Mouse (Mus musculus): ENCODE data around the gene Olfr594.

DNA sequence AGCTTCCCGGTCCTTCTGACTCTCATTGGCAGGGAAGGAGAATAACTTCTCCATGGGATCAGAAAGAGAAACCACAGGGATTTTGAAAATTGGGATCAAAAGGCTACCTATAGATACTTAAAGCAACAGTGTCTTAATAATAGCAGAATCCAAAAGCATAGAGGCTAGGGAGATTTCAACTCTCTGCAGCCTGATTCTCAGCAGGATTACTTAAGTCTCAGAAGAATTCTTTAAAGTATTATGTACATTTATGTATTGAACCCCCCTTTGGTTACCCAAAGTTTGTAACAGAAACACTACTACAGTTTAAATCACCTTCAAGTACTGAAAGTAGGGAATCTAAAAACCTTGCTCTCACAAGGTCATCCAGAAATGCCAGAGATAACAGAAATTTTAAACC lies 38.6 kb upstream of the Olfr594 start, which contains the start of gene Olfr591:
- TF ChIP-seq CTCF (IDR thresholded peaks at IDR 0.05; ENCODE audit: control insufficient read depth, insufficient read depth, insufficient read length), result no peak
- no peak for TF ChIP-seq MAX (IDR thresholded peaks at IDR 0.05)
- TF ChIP-seq USF1 (IDR thresholded peaks at IDR 0.05; ENCODE audit: low read depth), result no peak
- TF ChIP-seq FOSL1 (IDR thresholded peaks at IDR 0.05; ENCODE audit: insufficient read depth, low read length, poor library complexity, severe bottlenecking), result no peak

Data from C2C12 (cell line).